Mouse (Mus musculus) liver, postnatal 0 days (tissue): ENCODE results near the gene Tspan6.

Experiments
- CTCF ChIP-seq: sonication (generic); IDR thresholded peaks from 2 replicates; pipeline ENCODE4 v1.5.1; 2016; ENCODE audit warnings: antibody characterized with exemption, low read depth
- EP300 ChIP-seq: IDR thresholded peaks from 2 replicates; pipeline ENCODE4 v1.6.1; 2016; ENCODE audit warnings: antibody characterized with exemption, low read depth, mild to moderate bottlenecking

- TF ChIP-seq CTCF (no peak), EP300 (no peak)
Measured at GRCm38 (mm10) chrX:133914219-133914618, 16.0 kb upstream of the Tspan6 start.
